Mouse (Mus musculus) layer of hippocampus, adult 9-11 months (tissue): ENCODE measurements at regions not wholly inside any gene's neighbourhood (a gene's known extent, or its start where the extent isn't known, plus 50 kb on each side); places are given as distances from the start of the nearest gene placed in this dataset.
"Not testable (repeated sequence)": the region's sequence is repeated elsewhere in the genome, so short reads cannot be mapped to it uniquely, and the experiment has no call there.

Experiments used
- DNase-seq: peaks from one replicate; pipeline ENCODE4 v3.0.0; 2022

- peak; percentile 9 for DNase-seq
Measured at GRCm38 (mm10) chr1:88752332-88752731, 50.3 kb upstream of the Arl4c start.

DNA sequence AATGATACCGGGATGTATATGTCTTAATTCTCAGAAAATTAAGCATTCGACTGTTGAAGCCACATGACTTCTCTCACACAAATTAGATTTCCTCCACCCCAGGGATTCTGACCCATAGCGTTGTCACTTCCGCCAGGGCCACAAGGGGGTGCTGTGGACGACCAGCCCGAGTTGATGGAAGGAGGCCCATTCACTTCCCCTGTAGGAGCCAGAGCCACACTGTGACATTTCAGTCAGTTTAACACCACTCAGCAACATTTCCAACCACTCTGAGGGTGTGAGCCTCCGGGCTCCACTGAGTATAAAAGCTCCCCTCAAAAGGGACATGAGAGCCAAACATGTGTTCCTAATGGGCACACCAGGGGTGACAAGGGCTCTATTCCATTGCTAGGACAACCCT, 54.6 kb upstream of the Arl4c start:
- DNase-seq: peak; percentile 4

GRCm38 (mm10) chr1:88757162-88757561, 55.1 kb upstream of the Arl4c start:
- peak; percentile 33 for DNase-seq

- no peak for DNase-seq
Measured at GRCm38 (mm10) chr1:88757746-88758145, 55.7 kb upstream of the Arl4c start.

DNA sequence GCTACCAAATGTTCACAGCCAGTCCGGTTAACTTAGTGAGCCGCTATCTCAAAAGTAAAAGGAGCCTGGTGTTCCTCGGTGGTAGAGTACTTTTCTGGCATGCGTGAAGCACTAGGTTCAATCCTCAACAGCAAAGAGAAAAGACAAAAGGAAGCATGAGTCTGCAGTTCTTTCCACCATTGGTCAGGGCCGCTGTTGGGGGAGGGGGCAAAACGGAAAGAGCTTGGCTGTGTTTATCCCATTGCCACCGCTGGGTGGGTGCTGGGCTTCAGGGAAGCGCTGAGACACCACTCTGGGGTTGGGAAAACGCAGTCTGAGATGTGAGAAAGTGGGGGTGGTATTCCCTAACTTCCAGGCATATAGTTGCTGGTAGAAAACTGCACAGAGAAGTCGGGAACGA, 58.6 kb upstream of the Arl4c start:
- DNase-seq: no peak

DNA sequence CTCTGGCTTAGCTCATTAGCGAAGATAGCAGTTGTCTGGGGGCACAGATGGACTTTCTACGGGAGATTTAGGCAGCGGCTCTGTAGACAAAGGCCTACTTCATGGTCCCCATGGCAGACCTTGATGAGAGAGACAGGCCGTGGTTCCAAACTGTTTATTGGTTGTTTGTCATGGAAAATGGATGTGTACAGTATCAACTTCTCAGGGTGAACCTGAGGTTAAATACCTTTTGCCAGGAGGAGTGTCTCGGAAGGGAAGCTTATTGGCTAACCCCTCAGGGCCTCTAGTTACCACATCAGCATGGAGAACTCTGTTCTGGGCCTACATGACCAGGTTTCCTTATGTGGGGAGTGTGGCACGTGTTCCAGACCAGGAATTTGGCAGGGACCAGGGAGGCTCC, 59.1 kb upstream of the Arl4c start:
- no peak for DNase-seq

GRCm38 (mm10) chr1:88763725-88764364, 61.8 kb upstream of the Arl4c start:
- DNase-seq: no peak

DNA sequence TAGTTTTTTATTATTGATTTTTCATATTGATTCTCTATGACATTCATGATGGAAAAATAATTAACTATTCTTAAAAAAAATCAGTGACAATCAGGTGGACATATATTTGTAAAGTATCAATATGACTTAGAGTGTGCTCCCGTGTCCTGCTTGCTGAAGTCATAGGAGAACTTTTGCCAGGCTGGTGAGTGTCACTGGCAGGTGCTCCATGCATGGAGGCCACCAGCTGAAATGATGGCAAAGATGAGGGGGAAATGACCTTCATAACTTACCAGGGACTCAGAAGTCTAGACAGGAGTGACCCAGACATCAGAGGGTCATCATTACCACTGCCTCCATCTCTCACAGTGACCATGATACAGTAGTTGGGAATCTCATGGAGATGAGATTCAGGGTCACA, 62.5 kb upstream of the Arl4c start:
- no peak for DNase-seq

- DNase-seq: no peak
Measured at GRCm38 (mm10) chr1:88777009-88777408, 75.0 kb upstream of the Arl4c start.

DNA sequence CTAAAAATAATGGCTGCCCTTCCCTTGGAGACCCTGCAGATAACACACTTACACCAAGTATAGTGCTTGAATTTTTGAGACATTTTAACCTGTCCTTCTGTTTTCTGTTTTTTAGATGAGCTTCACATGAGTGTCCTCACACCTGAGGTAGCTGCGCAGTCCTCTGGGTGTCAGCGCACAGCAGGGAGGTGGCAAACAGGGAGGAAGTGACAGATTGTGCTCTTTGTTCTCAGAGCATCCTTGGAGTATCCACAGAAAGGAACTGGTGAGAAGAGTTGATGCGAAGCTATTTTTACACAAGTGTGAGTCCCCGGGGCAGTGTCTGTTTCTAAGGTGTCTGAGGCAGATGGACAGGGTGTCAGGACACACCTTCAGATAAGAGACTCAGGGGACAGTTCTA, 78.2 kb upstream of the Arl4c start:
- DNase-seq: no peak

DNA sequence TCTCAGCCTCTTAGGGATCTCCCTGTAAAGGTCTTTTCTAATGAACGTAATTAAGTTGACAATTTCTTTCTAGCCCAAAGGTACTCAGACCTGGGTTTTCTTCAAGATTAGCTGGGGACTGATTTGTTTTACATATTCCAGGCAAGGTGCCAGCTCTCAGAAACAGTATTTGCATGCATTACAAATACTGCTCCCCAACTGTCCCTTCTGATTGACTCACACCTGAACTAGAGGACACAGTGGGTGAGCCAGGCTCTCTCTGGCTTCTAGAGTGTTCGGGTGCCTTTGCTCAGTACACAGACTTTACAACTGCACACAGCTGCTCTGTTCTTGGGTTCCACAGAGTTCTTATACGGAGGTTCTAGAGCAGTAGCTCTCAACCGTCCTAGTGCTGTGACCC, 81.1 kb upstream of the Arl4c start:
- DNase-seq: no peak

DNA sequence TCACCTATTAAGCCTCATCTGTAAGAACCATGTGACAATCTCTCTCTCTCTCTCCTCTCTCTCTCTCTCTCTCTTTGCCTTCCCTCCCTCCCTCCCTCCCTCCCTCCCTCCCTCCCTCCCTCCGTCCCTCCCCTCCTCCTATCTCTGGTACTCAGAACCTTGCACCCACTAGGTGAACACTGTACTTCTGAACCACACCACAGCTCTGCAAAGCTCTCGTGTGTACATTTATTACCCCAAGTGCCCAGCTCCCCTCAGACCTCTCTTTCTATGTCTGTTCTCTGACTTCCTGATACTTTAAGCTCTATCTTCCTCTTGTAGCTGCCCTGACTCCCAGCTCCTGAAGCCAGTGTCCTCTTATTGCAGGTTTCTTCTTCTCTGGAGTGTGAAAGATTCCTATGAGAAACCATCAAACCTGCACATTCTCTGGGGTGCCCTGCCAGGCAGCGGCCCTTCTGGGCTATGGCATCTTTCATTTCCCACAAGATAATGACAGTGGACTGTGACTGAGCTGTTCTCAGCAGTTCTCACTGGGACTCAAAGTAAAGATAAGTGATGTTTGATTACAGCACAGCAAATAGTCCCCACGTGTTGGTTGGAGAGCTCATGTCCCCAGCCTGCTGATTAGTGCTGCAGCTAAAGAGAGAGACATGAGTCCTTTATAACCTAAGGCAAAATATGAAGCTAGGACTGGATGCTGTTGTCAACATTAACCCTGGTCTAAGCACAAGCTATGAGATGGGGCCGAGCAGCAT, 83.0 kb upstream of the Arl4c start:
- no peak for DNase-seq

- no peak for DNase-seq
Measured at GRCm38 (mm10) chr1:88786066-88786465, 84.0 kb upstream of the Arl4c start.

DNA sequence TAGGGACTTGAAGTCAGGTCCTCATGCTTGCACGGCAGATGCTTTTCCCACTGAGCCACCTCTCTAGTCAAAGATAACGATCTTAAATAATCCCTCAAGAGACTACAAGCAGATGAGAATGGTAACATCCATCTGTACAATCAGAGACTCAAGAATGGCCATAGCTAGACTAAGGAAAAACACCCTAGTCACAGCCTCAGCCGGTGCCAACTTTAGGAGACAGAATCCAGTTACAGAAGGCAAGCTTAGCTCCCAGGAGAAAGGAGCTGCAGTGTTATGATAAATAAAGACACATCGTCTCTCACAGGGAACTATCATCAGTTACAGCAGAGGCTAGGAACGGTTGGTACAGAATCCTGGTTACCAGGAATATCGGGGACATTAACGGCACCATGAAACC, 88.7 kb upstream of the Arl4c start:
- peak; percentile 8 for DNase-seq

DNA sequence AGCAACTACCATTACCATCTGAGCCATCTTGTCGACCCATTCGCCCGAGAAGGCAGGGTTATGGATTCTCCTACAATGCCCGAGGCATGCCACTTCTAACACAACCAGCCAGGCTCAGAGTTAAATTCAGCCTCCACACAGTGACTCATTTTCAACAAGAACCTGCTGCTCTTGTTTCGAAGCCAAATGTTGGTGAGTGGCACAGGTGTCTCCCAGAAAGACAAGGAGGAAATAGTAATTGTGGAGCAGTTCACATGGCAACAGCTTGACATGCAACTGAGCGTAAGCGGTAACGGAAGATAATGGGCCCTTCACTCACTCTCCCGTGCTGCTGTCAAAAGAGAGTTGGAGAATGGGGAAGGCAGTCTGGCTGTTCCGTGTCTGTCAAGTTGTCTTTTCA, 92.9 kb upstream of the Arl4c start:
- peak; percentile 83 for DNase-seq

DNA sequence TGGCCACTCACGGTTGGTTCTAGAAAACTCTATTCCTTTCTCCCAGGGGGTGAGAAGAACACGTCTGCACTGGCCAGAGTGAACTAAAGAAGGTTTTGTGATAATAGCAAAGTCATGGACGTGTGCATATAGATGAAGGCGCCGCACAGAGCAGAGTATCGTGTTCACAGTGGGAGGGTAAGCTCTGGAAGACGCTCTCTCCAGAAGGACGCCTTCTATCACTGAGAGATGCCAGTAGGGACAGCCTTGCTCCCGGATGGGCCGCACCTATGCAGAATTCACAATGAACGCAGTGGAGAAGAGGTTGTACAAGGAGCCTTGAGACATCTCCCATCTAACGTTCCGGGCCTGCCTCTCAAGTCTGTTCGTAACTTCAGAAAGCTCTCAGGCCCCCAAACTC, 96.5 kb upstream of the Arl4c start:
- DNase-seq: no peak

GRCm38 (mm10) chr1:88798874-88799273, 96.9 kb upstream of the Arl4c start:
- DNase-seq: no peak

DNA sequence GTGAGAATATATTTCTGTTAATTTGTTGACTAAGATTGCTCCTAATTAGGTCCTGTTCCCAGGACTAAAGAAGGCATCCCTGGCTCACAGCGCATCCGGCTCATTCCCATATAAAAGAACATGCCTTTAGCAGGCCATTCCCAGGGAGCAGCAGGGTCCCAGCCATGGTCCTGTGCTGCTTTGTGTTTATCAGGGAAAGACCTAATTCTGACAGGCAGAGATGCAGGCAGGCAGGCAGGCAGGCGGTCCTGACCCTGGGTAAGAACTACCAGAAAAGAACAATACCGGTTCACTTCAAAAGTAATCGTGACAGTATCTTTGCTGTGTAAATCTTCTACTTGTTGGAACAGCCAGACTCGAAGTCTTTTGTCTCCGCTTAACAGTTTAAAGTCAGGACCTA, 97.3 kb upstream of the Arl4c start:
- no peak for DNase-seq

DNA sequence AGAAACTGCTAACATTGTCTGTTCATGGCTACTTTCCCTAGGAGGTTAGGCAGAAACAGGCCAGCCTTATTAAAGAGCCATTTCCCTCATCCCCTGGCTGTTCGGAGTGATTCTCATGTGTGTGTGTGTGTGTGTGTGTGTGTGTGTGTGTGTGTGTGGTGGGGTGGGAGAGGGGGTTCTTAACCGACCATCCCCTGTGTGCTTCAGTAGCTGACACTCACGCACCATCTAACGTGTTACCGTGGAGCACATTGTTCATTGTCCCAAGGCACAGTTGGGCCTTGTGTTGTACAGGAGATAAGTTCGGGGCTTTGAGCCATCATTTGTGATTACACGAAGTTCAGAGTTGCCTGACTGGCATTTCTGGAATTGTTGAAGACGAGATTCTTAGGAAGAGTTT, 97.8 kb upstream of the Arl4c start:
- DNase-seq: no peak

DNA sequence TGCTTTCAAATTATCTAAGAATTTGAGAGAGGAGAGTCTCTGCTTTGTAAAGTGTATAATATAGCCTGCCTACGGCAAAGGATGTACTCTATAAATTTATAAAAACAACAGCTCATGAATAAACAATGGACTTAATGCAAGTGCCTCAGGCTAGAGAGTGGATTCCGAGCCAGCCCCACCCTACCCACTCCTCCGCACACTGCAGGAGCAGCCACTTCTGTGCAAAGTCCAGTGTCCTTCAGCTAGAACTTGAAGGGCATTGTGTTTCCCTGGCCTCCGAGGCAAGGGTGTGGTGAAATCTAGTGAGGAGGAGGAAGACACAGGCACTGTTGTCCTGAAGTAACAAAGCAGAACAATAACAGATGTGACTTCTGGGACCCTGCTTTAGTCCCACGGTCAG, 98.4 kb upstream of the Arl4c start:
- DNase-seq: no peak

DNA sequence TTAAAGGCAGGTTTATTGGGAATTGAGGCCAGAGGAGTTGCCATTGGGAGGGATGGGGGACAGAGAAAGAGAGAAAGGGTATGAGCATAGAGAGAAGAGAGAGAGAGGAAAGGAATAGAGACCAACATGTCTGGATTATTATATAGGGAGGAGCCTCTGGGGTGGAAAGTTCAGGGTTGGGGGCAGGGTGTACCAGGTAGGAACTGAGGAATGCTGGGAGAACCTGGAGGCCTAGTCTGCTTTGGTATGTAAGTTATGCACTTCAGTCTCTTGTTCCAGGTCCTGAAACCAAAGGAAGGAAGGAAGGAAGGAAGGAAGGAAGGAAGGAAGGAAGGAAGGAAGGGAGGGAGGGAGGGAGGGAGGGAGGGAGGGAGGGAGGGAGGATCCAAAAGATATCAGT, 99.1 kb upstream of the Arl4c start:
- not testable (repeated sequence) for DNase-seq

GRCm38 (mm10) chr1:88806960-88807359, 104.9 kb upstream of the Arl4c start:
- peak; percentile 24 for DNase-seq

GRCm38 (mm10) chr1:88807901-88808300, 105.9 kb upstream of the Arl4c start:
- no peak for DNase-seq

GRCm38 (mm10) chr1:88808508-88808907, 106.5 kb upstream of the Arl4c start:
- DNase-seq: no peak

- DNase-seq: no peak
Measured at GRCm38 (mm10) chr1:88809756-88810155, 107.7 kb upstream of the Arl4c start.
